Mouse (Mus musculus) cerebral cortex, adult 2 months (tissue): ENCODE results near the gene Fubp1.

Experiments used
- WGBS: fragments of 180-500 bp; shearing (Covaris S2); methylation state at CpG from one replicate; pipeline ENCODE4 v1.1.7; 2018; 5-methylcytosine and 5-hydroxymethylcytosine counted together

Gene Fubp1

DNA sequence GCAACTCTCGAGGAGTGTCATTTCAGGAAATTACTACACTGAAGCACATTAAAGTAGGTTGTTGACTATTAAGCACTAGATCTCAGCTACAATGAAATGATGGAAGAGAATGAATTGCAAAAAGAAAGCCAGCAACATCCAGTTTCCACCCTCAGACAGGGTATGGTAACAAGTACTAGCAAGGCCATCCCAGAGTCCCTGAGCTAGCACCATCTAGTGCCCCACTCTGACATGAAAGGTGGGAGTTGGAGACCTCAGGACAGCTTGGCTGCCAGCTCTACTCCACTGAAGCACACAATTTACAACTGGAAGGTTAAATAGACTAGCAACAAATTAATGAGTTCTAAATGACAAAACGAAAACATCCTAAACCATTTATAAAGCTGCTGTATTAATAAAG lies 67.7 kb downstream of the Fubp1 start:
- WGBS, result 95% methylated on average over 2 of the region's 2 CpGs

DNA sequence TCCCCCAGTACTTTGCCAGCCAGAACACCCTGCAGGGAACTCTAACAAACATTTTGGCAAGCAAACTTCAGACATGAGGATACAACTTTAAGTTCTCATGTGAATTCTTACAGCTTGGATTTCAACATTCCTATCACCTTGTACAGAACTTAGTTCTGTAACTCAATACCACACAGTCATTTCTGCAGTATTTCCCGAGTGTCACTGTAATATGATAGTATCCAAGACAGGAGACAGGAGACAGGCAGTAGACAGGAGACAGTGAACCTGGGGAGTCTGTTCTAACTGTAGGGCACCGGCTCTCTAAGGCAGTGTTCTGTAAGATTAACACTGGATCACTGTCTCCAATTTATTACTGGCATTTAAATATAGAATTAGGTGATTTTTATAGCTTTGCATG lies 68.2 kb downstream of the Fubp1 start:
- whole genome bisulfite sequencing, result 83% methylated on average over 2 of the region's 2 CpGs

DNA sequence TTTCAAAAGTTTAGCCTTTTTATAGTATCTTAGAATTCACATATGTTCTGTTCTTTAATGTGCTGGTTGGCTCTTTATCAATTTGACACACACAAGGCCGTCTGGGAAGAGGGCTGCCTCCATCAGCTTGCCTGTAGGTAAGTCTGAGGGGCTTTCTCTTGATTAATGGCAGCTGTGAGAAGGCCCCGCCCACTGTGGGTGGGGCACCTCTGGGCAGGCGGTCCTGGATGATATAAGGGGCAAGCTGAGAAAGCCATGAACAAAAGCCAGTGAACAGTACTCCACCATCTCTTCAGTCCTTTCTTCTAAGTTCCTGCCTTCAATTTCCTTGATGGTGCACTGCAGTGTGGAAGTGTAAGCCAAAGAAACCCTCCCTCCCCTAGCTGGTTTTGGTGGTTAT lies 71.9 kb downstream of the Fubp1 start:
- 50% methylated on average over 3 of the region's 3 CpGs for WGBS

DNA sequence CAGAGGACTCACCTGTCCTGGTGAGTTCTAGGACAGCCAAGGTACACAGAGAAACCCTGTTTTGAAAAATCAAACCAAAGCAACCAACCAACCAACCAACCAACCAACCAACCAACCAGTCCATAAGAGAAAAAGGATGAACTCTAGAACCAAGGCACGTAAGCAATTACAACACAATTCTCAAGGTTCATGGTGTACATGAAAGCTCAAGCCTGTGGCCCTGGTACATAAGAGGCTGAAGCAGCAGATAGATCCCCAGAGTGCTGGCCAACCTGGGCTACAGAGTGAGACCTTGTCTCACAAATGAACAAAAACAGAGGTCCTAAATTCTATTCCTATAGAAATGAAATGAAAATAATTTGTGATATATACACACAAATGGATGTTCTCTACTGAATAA lies 74.1 kb downstream of the Fubp1 start:
- WGBS, result 100% methylated on average over 1 of the region's 1 CpGs

DNA sequence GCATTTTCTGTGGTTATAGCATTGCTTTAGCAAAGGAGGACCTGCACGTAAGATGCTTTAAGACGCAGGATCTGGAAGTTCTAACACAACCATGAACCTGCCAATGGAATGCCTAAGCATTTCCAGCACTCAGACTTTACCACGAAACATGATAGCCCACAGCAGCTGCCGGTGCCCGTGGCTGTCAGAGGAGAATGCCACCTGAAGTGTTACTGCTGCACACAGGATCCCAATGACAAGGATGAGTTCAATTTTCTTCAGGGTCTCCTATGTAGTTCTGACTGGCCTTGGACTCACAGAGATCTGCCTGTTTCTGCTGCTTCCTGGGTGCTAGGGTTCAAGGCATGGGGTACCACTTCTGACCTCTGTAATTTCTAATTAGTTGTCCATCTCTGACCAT lies 74.5 kb downstream of the Fubp1 start:
- 93% methylated on average over 5 of the region's 5 CpGs for WGBS
